Mouse (Mus musculus) cerebellum, adult 2 months (tissue): ENCODE data around the gene Cd40.

ENCODE experiments used
- CTCF ChIP-seq: fragments of 200-500 bp; IDR thresholded peaks from 2 replicates; pipeline ENCODE4 v1.5.1; 2011; ENCODE audit warnings: low read depth, mild to moderate bottlenecking, control low read depth, low read length, moderate library complexity, borderline replicate concordance; ENCODE audit not compliant: insufficient read depth
- POLR2A ChIP-seq: fragments of 200-500 bp; IDR thresholded peaks from 2 replicates; pipeline ENCODE4 v1.6.1; 2011; ENCODE audit warnings: low read length, control low read depth, borderline replicate concordance; ENCODE audit not compliant: insufficient read depth

DNA sequence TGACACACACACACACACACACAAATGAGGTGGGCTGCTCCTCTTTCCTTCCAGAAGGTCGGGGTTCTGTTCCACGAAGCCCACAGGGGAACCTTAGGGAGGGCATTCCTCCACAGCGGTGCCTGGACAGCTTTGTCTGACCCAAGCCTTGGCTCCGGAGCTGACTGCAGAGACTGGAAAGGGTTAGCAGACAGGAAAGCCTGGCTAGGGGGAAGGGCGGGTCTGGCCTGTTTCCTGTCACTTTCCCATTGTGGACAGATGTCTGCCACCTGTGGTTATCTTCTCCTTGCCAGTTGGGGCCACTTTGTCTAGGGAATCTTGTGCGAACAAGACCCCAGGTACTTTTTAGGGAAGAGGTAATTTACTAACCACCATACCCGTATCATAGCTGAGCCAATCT lies 478 bp downstream of the Cd40 start:
- TF ChIP-seq CTCF (no peak), POLR2A (no peak)
